Mouse (Mus musculus) heart, embryonic 11.5 days (tissue): ENCODE results near the gene Lrp2. TPM values are rescaled to one million over a fixed set of nuclear protein-coding genes. Genes with fewer than 3 reads are reported as not detected.

Experiments
- ATAC-seq: fragments of 200-750 bp; cut with Nextera tagmentation; replicated peaks from 2 replicates; pipeline ENCODE4 v1.8.0; 2017; ENCODE audit warnings: moderate library complexity; ENCODE audit not compliant: insufficient number of reproducible peaks, low FRiP score, low TSS enrichment
- H3K27ac ChIP-seq: fragments of 300-500 bp; sonication (generic); 2 replicates; pipeline ENCODE4 v1.5.1; 2014; ENCODE audit warnings: mild to moderate bottlenecking, low read depth, low read length
- H3K27me3 ChIP-seq: fragments of 300-500 bp; sonication (generic); 2 replicates; pipeline ENCODE4 v1.6.1; 2014; ENCODE audit warnings: mild to moderate bottlenecking, low read length, mixed read lengths; ENCODE audit not compliant: control insufficient read depth, insufficient read depth
- H3K36me3 ChIP-seq: fragments of 300-500 bp; sonication (generic); 2 replicates; pipeline ENCODE4 v1.6.1; 2014; ENCODE audit warnings: mild to moderate bottlenecking, low read length, moderate library complexity, mixed read lengths; ENCODE audit not compliant: control insufficient read depth, insufficient read depth
- H3K4me1 ChIP-seq: fragments of 300-500 bp; sonication (generic); 2 replicates; pipeline ENCODE4 v1.6.1; 2014; ENCODE audit warnings: low read length; ENCODE audit not compliant: control insufficient read depth, insufficient read depth
- H3K4me2 ChIP-seq: fragments of 300-500 bp; sonication (generic); 2 replicates; pipeline ENCODE4 v1.6.1; 2014; ENCODE audit warnings: mild to moderate bottlenecking, moderate library complexity
- H3K4me3 ChIP-seq: fragments of 300-500 bp; sonication (generic); 2 replicates; pipeline ENCODE4 v1.5.1; 2014; ENCODE audit warnings: low read depth, low read length
- H3K9ac ChIP-seq: fragments of 300-500 bp; sonication (generic); 2 replicates; pipeline ENCODE4 v1.6.1; 2014; ENCODE audit warnings: mild to moderate bottlenecking, low read depth, low read length, moderate library complexity
- H3K9me3 ChIP-seq: fragments of 300-500 bp; sonication (generic); replicated peaks from 2 replicates; pipeline ENCODE4 v1.6.1; 2016; ENCODE audit warnings: low read length; ENCODE audit not compliant: control insufficient read depth
- WGBS: fragments of 180-500 bp; shearing (Covaris S2); extraction: QIAGEN DNeasy Blood & Tissue Kit; methylation state at CpG from one replicate; pipeline ENCODE4 v1.1.7; 2014; ENCODE audit not compliant: insufficient replicate concordance; 5-methylcytosine and 5-hydroxymethylcytosine counted together
- polyA plus RNA-seq: library from polyadenylated mRNA; unstranded; fragments of >200 nt; fragmentation: Nextera tagmentation; extraction: Ambion mirVana; gene quantifications from 2 replicates; pipeline ENCODE4 v1.2.1, GENCODE M21; 2014

Gene Lrp2
- polyA plus RNA-seq, result 0.65 and 1.0 TPM in 2 replicates

DNA sequence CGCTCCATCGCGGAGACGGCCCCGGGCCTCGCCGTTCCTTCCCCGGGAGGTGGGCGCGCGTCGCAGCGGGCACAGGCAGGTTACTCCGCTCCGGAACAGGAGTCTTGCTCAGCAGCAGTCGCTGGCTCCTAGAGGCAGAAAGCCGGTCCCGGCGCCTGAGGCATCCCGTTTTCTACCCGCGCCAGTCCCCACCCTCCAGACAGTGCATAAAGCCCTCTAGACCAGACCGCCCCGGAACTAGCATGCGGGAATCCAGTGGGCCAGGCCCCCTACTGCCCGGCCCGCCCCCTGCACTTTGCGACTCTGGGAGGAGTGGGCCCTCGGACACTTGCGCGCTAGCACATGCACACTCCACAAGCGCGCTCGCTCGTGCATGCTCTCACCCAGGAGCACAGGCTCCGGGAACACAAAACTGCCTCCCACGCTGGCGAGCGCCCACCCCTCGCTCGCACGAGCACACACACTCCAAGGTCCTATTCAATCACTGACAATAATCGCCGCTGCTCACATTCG lies at the start of gene Lrp2:
Gene Lrp2, minus strand, starts transcription at position 180 of the 513 bp plus-strand sequence.
- H3K9me3 ChIP-seq, result no peaks in the 10 kb centered on the region
- peak; percentile 71 for ATAC-seq
- peaks cover 26% of the 10 kb centered on the region for H3K27me3 ChIP-seq
- H3K36me3 ChIP-seq, result no peaks in the 10 kb centered on the region
- H3K27ac ChIP-seq, result no peak within 1 kb of the TSS
- H3K4me2 ChIP-seq, result peak within 1 kb of the TSS; percentile 99
- H3K4me3 ChIP-seq, result peak within 1 kb of the TSS; percentile 68
- H3K4me1 ChIP-seq, result 0 out of 2 replicates have a peak, but pooled peaks cover 5% of the 10 kb centered on the region
- H3K9ac ChIP-seq, result peak within 1 kb of the TSS; percentile 52; the same call in 1 of the 2 replicates
- WGBS, result under 1% methylated on average over 34 of the region's 45 CpGs

DNA sequence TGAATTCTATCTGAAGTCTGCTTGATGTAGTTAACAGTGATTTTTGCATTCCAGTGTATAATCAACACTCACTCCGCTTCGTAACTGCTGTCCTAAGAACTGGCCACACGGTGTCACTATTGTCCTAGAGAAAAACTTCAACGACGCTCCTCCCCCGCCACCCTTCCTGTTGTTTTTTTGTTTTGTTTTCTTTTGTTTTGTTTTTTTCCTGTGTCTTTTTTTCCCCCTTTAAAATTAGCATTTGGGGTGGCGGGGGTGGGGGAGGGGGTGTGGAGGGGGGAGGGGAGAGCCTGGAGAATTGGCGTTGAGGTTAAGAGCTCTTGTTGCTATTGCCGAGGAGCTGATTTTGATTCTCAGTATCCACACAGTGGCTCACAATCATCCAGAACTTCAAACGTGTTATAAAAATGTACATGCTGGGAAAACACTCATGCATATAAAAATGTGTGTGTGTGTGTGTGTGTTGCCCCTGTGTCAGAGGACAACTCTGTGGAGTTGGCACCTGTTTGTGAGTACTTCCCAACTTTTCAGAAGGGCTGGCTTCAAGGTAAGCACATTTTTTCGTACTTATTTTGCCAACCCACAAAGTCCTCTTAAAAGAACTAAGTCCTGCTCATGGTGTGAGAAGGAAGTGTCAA lies 49.3 kb upstream of the Lrp2 start:
- Histone ChIP-seq H3K36me3 (no peaks in the 10 kb centered on the region), H3K9ac (peak overlapping the region; percentile 64; the same call in 1 of the 2 replicates), H3K4me3 (peak overlapping the region; percentile 41), H3K27ac (no peak overlapping the region), H3K9me3 (no peaks in the 10 kb centered on the region), H3K4me2 (peak overlapping the region; percentile 56), H3K4me1 (no peaks in the 10 kb centered on the region), H3K27me3 (no peaks in the 10 kb centered on the region; the same call in 1 of the 2 replicates)
- WGBS, result 13% methylated on average over 11 of the region's 11 CpGs
- 0 out of 2 replicates have a peak, but pooled peaks have one; percentile 26 for ATAC-seq

DNA sequence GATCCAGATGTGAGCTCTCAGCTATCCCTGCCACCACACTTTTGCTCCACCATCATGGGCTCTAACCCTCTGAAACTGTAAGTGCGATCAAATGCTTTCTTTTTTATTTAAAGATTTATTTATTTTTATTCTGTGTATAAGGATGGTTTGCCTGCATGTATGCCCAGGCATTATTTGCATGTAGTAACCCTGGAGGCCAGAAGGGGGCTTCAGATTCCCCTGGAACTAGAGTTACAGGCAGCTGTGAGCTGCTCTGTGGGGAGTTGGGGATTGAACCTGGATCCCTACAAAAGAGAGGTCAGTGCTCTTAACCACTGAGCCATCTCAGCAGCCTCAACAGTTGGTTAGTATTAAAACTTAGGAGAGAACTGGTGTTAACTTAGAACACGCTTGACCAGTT lies 45.6 kb upstream of the Lrp2 start:
- H3K4me2 ChIP-seq, result no peak overlapping the region
- H3K4me3 ChIP-seq, result no peak overlapping the region
- H3K27me3 ChIP-seq, result no peaks in the 10 kb centered on the region; the same call in 1 of the 2 replicates
- no peak overlapping the region for H3K27ac ChIP-seq
- H3K36me3 ChIP-seq, result no peaks in the 10 kb centered on the region
- no peaks in the 10 kb centered on the region for H3K9me3 ChIP-seq
- 77% methylated on average over 2 of the region's 2 CpGs for WGBS
- no peak for ATAC-seq
- no peaks in the 10 kb centered on the region for H3K4me1 ChIP-seq
- no peak overlapping the region for H3K9ac ChIP-seq

DNA sequence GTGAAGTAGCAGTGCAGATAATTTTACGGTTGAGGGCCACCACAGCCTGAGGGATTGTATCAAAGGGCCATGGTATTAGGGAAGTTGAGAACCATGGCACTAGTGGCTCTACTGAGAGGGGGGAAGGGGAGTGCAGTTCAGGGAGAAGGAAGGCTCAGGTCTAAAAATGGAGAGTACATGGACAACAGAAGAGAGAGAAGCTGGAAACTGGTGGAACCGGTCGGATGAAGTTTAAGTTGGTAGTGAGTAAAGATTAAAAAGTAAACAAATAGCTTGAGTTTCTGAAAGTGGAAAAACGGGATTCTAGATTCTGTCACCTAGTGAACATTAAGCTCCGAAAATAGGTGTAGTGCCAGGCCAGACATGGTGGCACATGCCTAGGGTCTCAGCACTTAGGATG lies 44.9 kb upstream of the Lrp2 start:
- no peak overlapping the region for H3K9ac ChIP-seq
- WGBS, result 79% methylated on average over 5 of the region's 5 CpGs

DNA sequence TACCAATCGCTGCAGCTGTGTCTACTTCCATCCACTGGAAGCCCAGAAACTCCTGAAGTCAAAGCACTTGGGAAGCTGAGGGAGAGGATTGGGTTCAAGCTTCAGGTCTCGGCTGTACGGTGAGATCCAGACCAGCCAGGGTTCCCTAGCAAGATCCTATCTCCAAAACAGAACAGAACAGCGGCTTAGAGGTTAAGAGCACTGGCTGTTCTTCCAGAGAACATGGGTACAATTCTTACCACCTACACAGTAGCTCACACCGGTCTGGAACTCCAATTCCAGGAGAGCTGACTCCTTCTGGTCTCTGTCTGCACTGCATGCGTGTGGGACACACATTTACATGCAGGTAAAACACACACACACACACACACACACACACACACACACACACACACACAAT lies 44.0 kb upstream of the Lrp2 start:
- Histone ChIP-seq H3K9ac (no peak overlapping the region), H3K27me3 (no peaks in the 10 kb centered on the region; the same call in 1 of the 2 replicates), H3K4me3 (no peak overlapping the region), H3K9me3 (no peaks in the 10 kb centered on the region), H3K4me1 (no peaks in the 10 kb centered on the region), H3K27ac (no peak overlapping the region), H3K4me2 (no peak overlapping the region), H3K36me3 (no peaks in the 10 kb centered on the region)
- no peak for ATAC-seq
- 83% methylated on average over 6 of the region's 6 CpGs for WGBS

More for the DNA sequence above, 44.9 kb upstream of the Lrp2 start:
- no peak overlapping the region for H3K27ac ChIP-seq
- no peak overlapping the region for H3K4me3 ChIP-seq
- H3K9me3 ChIP-seq, result no peaks in the 10 kb centered on the region
- no peak overlapping the region for H3K4me2 ChIP-seq
- H3K4me1 ChIP-seq, result no peaks in the 10 kb centered on the region
- no peak for ATAC-seq
- H3K36me3 ChIP-seq, result no peaks in the 10 kb centered on the region
- H3K27me3 ChIP-seq, result no peaks in the 10 kb centered on the region; the same call in 1 of the 2 replicates

DNA sequence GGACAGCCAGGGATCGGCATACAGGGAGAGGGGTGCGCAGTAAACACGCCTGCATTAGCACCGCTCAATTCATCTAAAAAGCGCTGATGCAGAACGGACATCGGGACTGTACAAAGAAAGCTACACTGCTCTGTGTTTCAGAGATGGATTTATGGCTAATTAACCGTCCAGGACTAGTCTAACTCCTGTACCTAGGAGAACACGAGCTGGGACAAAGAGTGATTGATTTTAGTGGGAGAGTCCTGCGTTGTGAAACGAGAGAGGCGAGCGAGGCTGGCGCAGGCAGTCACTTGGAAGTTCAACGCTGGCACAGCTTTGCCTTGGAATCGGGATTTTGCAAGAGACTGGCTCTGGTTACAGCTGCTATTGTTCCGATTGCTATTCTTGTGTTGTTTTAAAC lies 43.4 kb upstream of the Lrp2 start:
- H3K4me1 ChIP-seq, result no peaks in the 10 kb centered on the region
- no peak overlapping the region for H3K9ac ChIP-seq
- H3K27me3 ChIP-seq, result no peaks in the 10 kb centered on the region; the same call in 1 of the 2 replicates
- H3K4me2 ChIP-seq, result no peak overlapping the region
- no peaks in the 10 kb centered on the region for H3K9me3 ChIP-seq
- no peaks in the 10 kb centered on the region for H3K36me3 ChIP-seq
- WGBS, result 77% methylated on average over 17 of the region's 17 CpGs
- no peak overlapping the region for H3K4me3 ChIP-seq
- no peak overlapping the region for H3K27ac ChIP-seq
- ATAC-seq, result no peak

DNA sequence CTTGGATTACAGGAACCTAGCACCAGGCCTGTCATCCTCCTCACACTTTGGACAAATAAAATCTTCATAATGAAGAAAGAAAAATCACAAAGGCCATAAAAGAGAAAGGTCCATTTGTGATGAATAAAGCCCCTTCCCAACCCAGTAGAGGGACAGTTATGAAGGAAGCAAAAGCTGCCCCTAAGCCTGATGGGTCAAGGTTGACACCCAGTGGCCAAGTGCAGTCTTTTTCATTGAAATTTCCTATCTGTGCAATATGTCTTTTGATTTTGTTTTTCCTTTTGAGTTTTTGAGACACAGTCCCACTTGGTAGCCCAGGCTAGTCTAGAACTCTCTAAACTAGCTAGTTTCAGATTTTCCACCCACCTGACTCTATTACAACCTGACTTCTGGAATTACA lies 33.4 kb upstream of the Lrp2 start:
- Histone ChIP-seq H3K27ac (no peak overlapping the region), H3K4me3 (no peak overlapping the region), H3K9ac (no peak overlapping the region), H3K4me1 (no peaks in the 10 kb centered on the region), H3K9me3 (no peaks in the 10 kb centered on the region), H3K4me2 (no peak overlapping the region), H3K36me3 (no peaks in the 10 kb centered on the region), H3K27me3 (no peaks in the 10 kb centered on the region)
- ATAC-seq, result no peak

DNA sequence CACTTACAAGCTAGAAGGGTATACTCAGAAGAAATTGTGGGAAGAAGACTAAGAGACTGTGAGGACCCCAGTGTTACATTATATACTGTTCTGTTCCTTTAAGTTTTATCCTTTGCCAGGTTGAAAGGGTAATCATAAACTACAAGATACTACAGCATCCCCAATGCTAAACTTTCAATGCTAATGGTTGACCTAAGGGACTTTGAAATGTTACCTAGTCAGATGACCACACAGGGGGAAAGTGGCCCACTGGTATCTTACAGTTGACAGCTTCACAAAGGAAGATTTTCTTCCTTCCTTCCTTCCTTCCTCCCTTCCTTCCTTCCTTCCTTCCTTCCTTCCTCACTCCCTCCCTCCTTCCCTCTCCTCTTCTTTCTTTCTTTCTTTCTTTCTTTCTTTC lies 32.5 kb upstream of the Lrp2 start:
- H3K4me2 ChIP-seq, result no peak overlapping the region
- no peak for ATAC-seq

DNA sequence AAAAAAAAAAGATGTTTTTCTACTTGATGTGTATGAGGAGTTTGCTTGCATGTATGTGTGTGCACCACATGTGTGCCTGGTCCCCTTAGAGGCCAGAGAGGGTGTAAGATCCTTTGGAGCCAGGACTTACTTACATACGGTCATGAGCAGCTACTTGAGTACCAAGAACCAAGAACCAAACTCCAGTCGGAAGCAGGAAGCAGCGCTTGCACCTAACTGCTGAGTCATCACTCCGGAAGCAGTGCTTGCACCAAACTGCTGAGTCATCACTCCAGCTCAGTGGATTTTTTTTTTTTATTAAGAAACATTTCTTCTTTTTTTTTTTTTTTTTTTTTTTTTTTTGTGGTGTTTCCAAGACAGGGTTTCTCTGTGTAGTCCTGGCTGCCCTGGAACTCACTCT lies 27.4 kb upstream of the Lrp2 start:
- H3K4me1 ChIP-seq, result peaks cover 4% of the 10 kb centered on the region; the same call in 1 of the 2 replicates
- H3K4me2 ChIP-seq, result no peak overlapping the region
- H3K36me3 ChIP-seq, result no peaks in the 10 kb centered on the region
- H3K4me3 ChIP-seq, result no peak overlapping the region
- H3K27ac ChIP-seq, result no peak overlapping the region
- ATAC-seq, result no peak
- no peaks in the 10 kb centered on the region for H3K27me3 ChIP-seq
- no peaks in the 10 kb centered on the region for H3K9me3 ChIP-seq
- WGBS, result 55% methylated on average over 4 of the region's 4 CpGs
- no peak overlapping the region for H3K9ac ChIP-seq

More for the DNA sequence above, 32.5 kb upstream of the Lrp2 start:
- no peaks in the 10 kb centered on the region for H3K9me3 ChIP-seq
- no peaks in the 10 kb centered on the region for H3K27me3 ChIP-seq
- no peak overlapping the region for H3K4me3 ChIP-seq
- H3K27ac ChIP-seq, result no peak overlapping the region
- no peak overlapping the region for H3K9ac ChIP-seq
- no peaks in the 10 kb centered on the region for H3K36me3 ChIP-seq
- H3K4me1 ChIP-seq, result no peaks in the 10 kb centered on the region
